Comparison of ENCODE assay signal across 8 mouse cellular contexts in the genomic region with DNA sequence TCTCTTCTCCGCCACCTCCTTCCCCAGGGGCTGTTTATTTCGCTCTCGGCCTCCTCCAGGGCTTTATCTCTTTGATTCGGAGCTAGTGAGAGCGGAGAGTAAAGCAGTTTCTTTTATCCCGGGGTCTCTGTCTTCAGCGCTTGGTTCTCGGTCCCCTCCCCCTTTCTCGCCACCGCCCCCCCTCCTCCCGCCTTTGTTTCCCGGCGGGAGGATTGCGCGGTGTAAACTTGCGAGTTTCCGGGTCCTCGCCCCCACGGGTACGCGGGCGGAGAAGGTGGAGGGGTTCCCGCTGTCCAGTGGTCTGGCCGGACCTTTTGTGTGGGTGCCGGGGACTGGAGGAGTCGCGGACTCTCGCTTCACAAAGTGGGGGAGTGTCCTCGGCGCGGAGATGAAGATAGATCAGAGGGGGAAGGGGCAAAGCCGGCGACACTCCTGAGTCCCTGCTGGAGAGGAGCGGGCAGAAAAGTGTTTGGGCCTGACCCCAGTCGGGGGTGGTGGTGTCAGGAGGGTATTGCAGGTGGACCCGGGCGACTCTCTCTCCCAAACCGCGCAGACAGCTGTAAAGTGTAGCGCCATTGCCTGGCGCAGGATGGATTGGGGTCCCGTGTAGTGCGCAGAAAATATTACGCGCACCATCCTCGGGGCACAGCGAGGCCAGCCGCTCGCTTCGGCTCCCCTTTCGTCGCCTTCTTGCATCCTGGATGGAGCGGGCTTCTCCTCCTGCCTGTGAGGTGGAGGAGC. TPM values are rescaled to one million over a fixed set of nuclear protein-coding genes. Genes with fewer than 3 reads are reported as not detected.
A peak's percentile ranks its signal among the peaks of the same experiment; 100 is the strongest.
DNase-seq lines count a peak whose midpoint lies in the region; ATAC-seq and TF ChIP-seq lines count a peak whose summit lies in the region.

No protein-coding gene starts in this region.

- H3K36me3 ChIP-seq in megakaryocyte, embryonic 14.5 days (replicated peaks; ENCODE audit: low read length) = no peaks in the 10 kb centered on the region
- H3K36me3 ChIP-seq in liver, embryonic 13.5 days = no peaks in the 10 kb centered on the region

- peaks cover 97% of the 10 kb centered on the region for H3K27me3 ChIP-seq in megakaryocyte, embryonic 14.5 days (replicated peaks)
- peaks cover 87% of the 10 kb centered on the region for H3K27me3 ChIP-seq in liver, embryonic 13.5 days

- no peak for TF ChIP-seq CTCF in brain, embryonic 14.5 days (IDR thresholded peaks at IDR 0.05; ENCODE audit: borderline replicate concordance, extremely low read depth, insufficient read depth, insufficient read length)

- H3K27ac ChIP-seq in liver, embryonic 13.5 days = no peak overlapping the region

- intact Hi-C loops in heart, postnatal 14 days (cut with DNase I) = loop anchor here (2.0 kb wide), 2 partner anchors 45 to 113 kb away; no protein-coding TSS in a partner anchor
- intact Hi-C loops in gastrocnemius, postnatal 36 days (cut with DNase I) = loop anchor here (5.0 kb wide), 1 partner anchor 61 kb away; no protein-coding TSS in a partner anchor

- no peak for TF ChIP-seq POLR2A in brain, embryonic 14.5 days (IDR thresholded peaks at IDR 0.05; ENCODE audit: borderline replicate concordance, extremely low read depth, insufficient read depth, insufficient read length, poor library complexity, severe bottlenecking)

- WGBS in liver, embryonic 13.5 days (ENCODE audit: insufficient replicate concordance) = 1% methylated on average over 53 of the region's 53 CpGs

- no peak for ATAC-seq in megakaryocyte, adult 5-6 weeks (ENCODE audit: poor library complexity, severe bottlenecking)
- ATAC-seq in liver, embryonic 13.5 days (ENCODE audit: low read depth) = no peak
- ATAC-seq in frontal cortex, adult (ENCODE audit: low TSS enrichment) = no peak

- peak overlapping the region; percentile 90 for H3K4me3 ChIP-seq in megakaryocyte, embryonic 14.5 days (replicated peaks)
- peak overlapping the region; percentile 57 for H3K4me3 ChIP-seq in liver, embryonic 13.5 days (replicated peaks)

- H3K9ac ChIP-seq in liver, embryonic 13.5 days = peak overlapping the region; percentile 39

- H3K9me3 ChIP-seq in megakaryocyte, embryonic 14.5 days = no peaks in the 10 kb centered on the region
- no peaks in the 10 kb centered on the region for H3K9me3 ChIP-seq in liver, embryonic 13.5 days (replicated peaks)

- peak overlapping the region; percentile 75 for H3K4me2 ChIP-seq in liver, embryonic 13.5 days

- peaks cover 33% of the 10 kb centered on the region for H3K4me1 ChIP-seq in megakaryocyte, embryonic 14.5 days
- peaks cover 21% of the 10 kb centered on the region; the same call in 1 of the 2 replicates for H3K4me1 ChIP-seq in liver, embryonic 13.5 days (replicated peaks)

- peak; percentile 64 for DNase-seq in brain, embryonic 14.5 days (ENCODE audit: low read depth)
- peak; percentile 23 to 33 for DNase-seq in heart, postnatal 14 days
- DNase-seq in liver, embryonic 13.5 days = no peak
- DNase-seq in retina, postnatal 1 day = peak; percentile 61
- DNase-seq in gastrocnemius, postnatal 36 days = no peak

RNA-seq across cellular contexts. Expression of gene Trp53i11, which starts 0.8 kb away (rescaled TPM):
- polyA plus RNA-seq in megakaryocyte, embryonic 14.5 days (2012; ENCODE audit: insufficient read depth, low replicate concordance) = 2.0 TPM in 1 of 2 replicates, not detected in the other
- total RNA-seq in megakaryocyte, adult 5-6 weeks (2015) = 2.2 and 4.5 TPM in 2 replicates
- total RNA-seq in megakaryocyte, adult 5-6 weeks (2017) = 2.8 TPM in 2 replicates
- polyA plus RNA-seq in brain, embryonic 14.5 days (2012; rRNA removed) = 145 and 192 TPM in 2 replicates
- 10 to 100 TPM; 67.8 to 68.8 TPM for total RNA-seq in heart, postnatal 14 days (2021)
- 1.5 and 2.2 TPM in 2 replicates for polyA plus RNA-seq in liver, embryonic 13.5 days (2015; fragmentation: Nextera tagmentation; extraction: Ambion mirVana)
- 1 to 10 TPM; 4.7 to 8.0 TPM for total RNA-seq in gastrocnemius, postnatal 36 days (2021)

Comparison
In these comparisons a context has a peak if more than half of its experiments do, and no peak if none do; other contexts are left out.
1. DNase-seq: peak in brain, embryonic 14.5 days (single experiment), heart, postnatal 14 days (2 of 2) and retina, postnatal 1 day (single experiment); none in liver, embryonic 13.5 days (single experiment) and gastrocnemius, postnatal 36 days (0 of 2).
2. RNA of gene Trp53i11, which starts 0.8 kb away (total RNA-seq): 67.8 to 68.8 TPM in heart, postnatal 14 days; 4.7 to 8.0 TPM in gastrocnemius, postnatal 36 days and 2.2 to 4.5 TPM in megakaryocyte, adult 5-6 weeks; every median in the first group is over 4 times any median in the second.